Mouse (Mus musculus): Measurements from ENCODE around the gene Cpa4. TPM values are rescaled to one million over a fixed set of nuclear protein-coding genes. Genes with fewer than 3 reads are reported as not detected.

Cpa4 gene
- total and polyA plus RNA-seq, 3 experiments, result not detected

- no peaks in the 10 kb centered on the region for H3K27me3 ChIP-seq (replicated peaks)
- dilution Hi-C loops (cut with MboI; ENCODE audit: extremely low pct_ligation_motif_present, extremely low pct_unique_long_range_greater_than_20kb, low sequenced_read_pairs), result no loop called here
These were observed 12.0 kb downstream of the Cpa4 start for GRCm38 (mm10) chr6:30579961-30580840.

GRCm38 (mm10) chr6:30580841-30581176 is 12.6 kb downstream of the Cpa4 start:
- H3K4me1 ChIP-seq (ENCODE audit: control insufficient read depth in 1 of 2, insufficient read depth in 2 of 2), result no peaks in the 10 kb centered on the region
- H3K27me3 ChIP-seq (replicated peaks), result no peaks in the 10 kb centered on the region
- no peak overlapping the region for H3K4me2 ChIP-seq (ENCODE audit: insufficient read depth, low read depth, poor library complexity, severe bottlenecking)
- H3K79me2 ChIP-seq (replicated peaks; ENCODE audit: control insufficient read depth, extremely low read depth, insufficient read depth, poor library complexity, severe bottlenecking), result no peaks in the 10 kb centered on the region
- dilution Hi-C loops (cut with MboI; ENCODE audit: extremely low pct_ligation_motif_present, extremely low pct_unique_long_range_greater_than_20kb, low sequenced_read_pairs) (no loop called here), in situ Hi-C loops (cut with MboI; ENCODE audit: low pct_ligation_motif_present, low pct_unique_long_range_greater_than_20kb, low sequenced_read_pairs) (no loop called here)
- no peaks in the 10 kb centered on the region for H3K9me3 ChIP-seq (replicated peaks; ENCODE audit: low read length)
- no peak overlapping the region for H3K27ac ChIP-seq (ENCODE audit: insufficient read depth, low read depth)
- DNase-seq (ENCODE audit: extremely low read depth), result no peak
- H3K4me3 ChIP-seq (replicated peaks in 1 of 3; ENCODE audit: low read depth in 2 of 3, low read length in 2 of 3, poor library complexity in 1 of 3), result no peak overlapping the region
- H3K9ac ChIP-seq (ENCODE audit: insufficient read depth, low read depth), result no peak overlapping the region
- no peaks in the 10 kb centered on the region for H3K36me3 ChIP-seq (replicated peaks in 1 of 2; ENCODE audit: control insufficient read depth in 1 of 2, insufficient read depth in 1 of 2, low read length in 1 of 2)
- TF ChIP-seq MAFK (IDR thresholded peaks at IDR 0.05; ENCODE audit: insufficient replicate concordance, low read length), result no peak
- no peak for TF ChIP-seq POLR2AphosphoS2 (IDR thresholded peaks at IDR 0.05; ENCODE audit: low read depth, low read length)
- no peak for TF ChIP-seq CHD2 (IDR thresholded peaks at IDR 0.05; ENCODE audit: low read length)
- TF ChIP-seq ETS1 (conservative IDR thresholded peaks at IDR 0.05; ENCODE audit: low read depth, low read length), result no peak
- no peak for TF ChIP-seq HCFC1 (IDR thresholded peaks at IDR 0.05; ENCODE audit: low read depth, low read length)
- no peak for TF ChIP-seq CHD1 (IDR thresholded peaks at IDR 0.05; ENCODE audit: low read depth, low read length)
- no peak for TF ChIP-seq ZMIZ1 (IDR thresholded peaks at IDR 0.05; ENCODE audit: low read depth, low read length)
- no peak for TF ChIP-seq IRF4 (IDR thresholded peaks at IDR 0.05; ENCODE audit: low read depth, low read length)
- no peak for TF ChIP-seq UBTF (IDR thresholded peaks at IDR 0.05; ENCODE audit: low read depth, low read length)
- TF ChIP-seq MAZ (IDR thresholded peaks at IDR 0.05; ENCODE audit: low read depth, low read length), result no peak
- no peak for TF ChIP-seq JUN (IDR thresholded peaks at IDR 0.05; ENCODE audit: insufficient read depth, low read depth, low read length)
- TF ChIP-seq USF1 (IDR thresholded peaks at IDR 0.05; ENCODE audit: low read depth, low read length), result no peak
- no peak for TF ChIP-seq ELF1 (IDR thresholded peaks at IDR 0.05; ENCODE audit: low read depth, low read length)
- TF ChIP-seq CTCF (conservative IDR thresholded peaks at IDR 0.05 in 1 of 2, IDR thresholded peaks at IDR 0.05 in 1 of 2; ENCODE audit: low read depth in 2 of 2, low read length in 2 of 2), result no peak
- no peak for TF ChIP-seq BHLHE40 (IDR thresholded peaks at IDR 0.05; ENCODE audit: low read depth, low read length)
- no peak for TF ChIP-seq SMC3 (IDR thresholded peaks at IDR 0.05; ENCODE audit: low read depth, low read length)
- TF ChIP-seq JUND (conservative IDR thresholded peaks at IDR 0.05; ENCODE audit: low read depth, low read length), result no peak
- TF ChIP-seq TCF12 (IDR thresholded peaks at IDR 0.05; ENCODE audit: low read depth, low read length), result no peak
- no peak for TF ChIP-seq MEF2A (IDR thresholded peaks at IDR 0.05; ENCODE audit: borderline replicate concordance, low read depth, low read length)
- TF ChIP-seq ZNF384 (IDR thresholded peaks at IDR 0.05; ENCODE audit: low read depth, low read length), result no peak

More at GRCm38 (mm10) chr6:30579961-30580840, 12.0 kb downstream of the Cpa4 start:
- DNase-seq (ENCODE audit: extremely low read depth), result no peak
- no peak for TF ChIP-seq RCOR1 (conservative IDR thresholded peaks at IDR 0.05; ENCODE audit: low read depth, low read length)
- H3K4me1 ChIP-seq (ENCODE audit: control insufficient read depth in 1 of 2, insufficient read depth in 2 of 2), result no peaks in the 10 kb centered on the region
- in situ Hi-C loops (cut with MboI; ENCODE audit: low pct_ligation_motif_present, low pct_unique_long_range_greater_than_20kb, low sequenced_read_pairs), result no loop called here
- no peak overlapping the region for H3K4me2 ChIP-seq (ENCODE audit: insufficient read depth, low read depth, poor library complexity, severe bottlenecking)
- H3K36me3 ChIP-seq (replicated peaks in 1 of 2; ENCODE audit: control insufficient read depth in 1 of 2, insufficient read depth in 1 of 2, low read length in 1 of 2), result no peaks in the 10 kb centered on the region
- no peaks in the 10 kb centered on the region for H3K9me3 ChIP-seq (replicated peaks; ENCODE audit: low read length)
- no peak overlapping the region for H3K4me3 ChIP-seq (replicated peaks in 1 of 3; ENCODE audit: low read depth in 2 of 3, low read length in 2 of 3, poor library complexity in 1 of 3)
- no peak overlapping the region for H3K9ac ChIP-seq (ENCODE audit: insufficient read depth, low read depth)
- no peaks in the 10 kb centered on the region for H3K79me2 ChIP-seq (replicated peaks; ENCODE audit: control insufficient read depth, extremely low read depth, insufficient read depth, poor library complexity, severe bottlenecking)
- no peak overlapping the region for H3K27ac ChIP-seq (ENCODE audit: insufficient read depth, low read depth)
